Mouse (Mus musculus) testis, adult 2 months (tissue): ENCODE measurements around the gene Dnase1l1. TPM values are rescaled to one million over a fixed set of nuclear protein-coding genes. Genes with fewer than 3 reads are reported as not detected.

Experiments used
- H3K27ac ChIP-seq: fragments of 200-500 bp; 2 replicates; pipeline ENCODE4 v1.5.1; 2012; ENCODE audit warnings: low read depth, low read length; ENCODE audit not compliant: control insufficient read depth, insufficient read depth
- H3K27me3 ChIP-seq: fragments of 200-500 bp; 2 replicates; pipeline ENCODE4 v1.6.1; 2012; ENCODE audit warnings: mild to moderate bottlenecking, low read length, moderate library complexity; ENCODE audit not compliant: control insufficient read depth, insufficient read depth
- H3K36me3 ChIP-seq: fragments of 200-500 bp; 2 replicates; pipeline ENCODE4 v1.6.1; 2012; ENCODE audit warnings: mild to moderate bottlenecking, low read length; ENCODE audit not compliant: control insufficient read depth, insufficient read depth
- H3K4me1 ChIP-seq: fragments of 200-500 bp; 2 replicates; pipeline ENCODE4 v1.6.1; 2012; ENCODE audit warnings: low read length; ENCODE audit not compliant: control insufficient read depth, insufficient read depth
- H3K4me3 ChIP-seq: fragments of 200-500 bp; 2 replicates; pipeline ENCODE4 v1.5.1; 2012; ENCODE audit warnings: low read depth, mild to moderate bottlenecking, low read length, moderate library complexity, mixed read lengths; ENCODE audit not compliant: control insufficient read depth
- CTCF ChIP-seq: fragments of 200-500 bp; IDR thresholded peaks from 2 replicates; pipeline ENCODE4 v1.5.1; 2012; ENCODE audit warnings: low read depth, mild to moderate bottlenecking, inconsistent platforms, low read length, moderate library complexity; ENCODE audit not compliant: control insufficient read depth, insufficient read depth, insufficient replicate concordance
- POLR2A ChIP-seq: fragments of 200-500 bp; IDR thresholded peaks from 2 replicates; pipeline ENCODE4 v1.6.1; 2012; ENCODE audit warnings: low read depth, mild to moderate bottlenecking, inconsistent platforms, low read length, moderate library complexity; ENCODE audit not compliant: control insufficient read depth
- polyA plus RNA-seq: library from polyadenylated mRNA; depleted of rRNA; stranded (reverse); fragments of >200 nt; gene quantifications from 2 replicates; pipeline ENCODE4 v1.2.3, GENCODE M21; 2012; rRNA removed

Gene Dnase1l1
- polyA plus RNA-seq, result 1.7 and 1.8 TPM in 2 replicates

GRCm38 (mm10) chrX:74281732-74282394 lies at the start of gene Dnase1l1, which contains the start of gene Taz:
Gene Dnase1l1, minus strand, starts transcription at chrX:74282337.
Gene Taz, plus strand, starts transcription at chrX:74281912.
- H3K4me3 ChIP-seq, result peak within 1 kb of the TSS; percentile 88
- no peak for TF ChIP-seq POLR2A
- TF ChIP-seq CTCF, result no peak
- H3K27ac ChIP-seq, result peak within 1 kb of the TSS; percentile 77
- no peaks in the 10 kb centered on the region for H3K36me3 ChIP-seq
- H3K27me3 ChIP-seq, result no peaks in the 10 kb centered on the region
- H3K4me1 ChIP-seq, result no peaks in the 10 kb centered on the region; the same call in 1 of the 2 replicates

- Histone ChIP-seq H3K27ac (no peak overlapping the region), H3K27me3 (no peaks in the 10 kb centered on the region), H3K4me3 (no peak overlapping the region), H3K4me1 (peaks cover 3% of the 10 kb centered on the region; the same call in 1 of the 2 replicates), H3K36me3 (no peaks in the 10 kb centered on the region)
- TF ChIP-seq CTCF (no peak), POLR2A (no peak)
These were observed 48.2 kb upstream of the Dnase1l1 start for GRCm38 (mm10) chrX:74330166-74330930.

DNA sequence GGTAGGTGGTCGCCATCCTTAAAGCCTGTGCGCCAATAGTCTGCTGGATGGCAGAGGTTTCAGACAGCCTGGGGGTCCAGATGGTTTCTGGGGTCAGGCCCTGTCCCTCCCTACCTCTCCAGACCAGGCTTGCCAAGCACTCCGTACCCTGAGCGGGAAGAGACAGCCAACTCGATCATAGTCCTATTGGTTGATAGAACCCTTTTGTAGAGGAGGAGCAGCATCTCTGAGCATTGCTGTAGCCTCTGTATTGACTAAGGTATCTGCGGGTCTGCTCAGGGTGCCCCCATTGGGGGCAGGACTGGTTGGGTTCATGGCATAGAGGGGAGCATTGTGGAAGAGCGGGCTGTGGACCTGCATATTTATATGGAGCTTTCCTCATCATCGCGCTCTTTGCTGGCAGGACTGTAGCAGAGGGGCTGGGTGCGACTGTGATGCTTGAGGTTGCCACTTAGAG lies 47.1 kb upstream of the Dnase1l1 start:
- TF ChIP-seq POLR2A, result no peak
- no peak for TF ChIP-seq CTCF
- no peaks in the 10 kb centered on the region for H3K27me3 ChIP-seq
- no peaks in the 10 kb centered on the region for H3K36me3 ChIP-seq
- H3K27ac ChIP-seq, result no peak overlapping the region; the same call in 1 of the 2 replicates
- peak overlapping the region; percentile 64 for H3K4me3 ChIP-seq
- H3K4me1 ChIP-seq, result peaks cover 3% of the 10 kb centered on the region; the same call in 1 of the 2 replicates

DNA sequence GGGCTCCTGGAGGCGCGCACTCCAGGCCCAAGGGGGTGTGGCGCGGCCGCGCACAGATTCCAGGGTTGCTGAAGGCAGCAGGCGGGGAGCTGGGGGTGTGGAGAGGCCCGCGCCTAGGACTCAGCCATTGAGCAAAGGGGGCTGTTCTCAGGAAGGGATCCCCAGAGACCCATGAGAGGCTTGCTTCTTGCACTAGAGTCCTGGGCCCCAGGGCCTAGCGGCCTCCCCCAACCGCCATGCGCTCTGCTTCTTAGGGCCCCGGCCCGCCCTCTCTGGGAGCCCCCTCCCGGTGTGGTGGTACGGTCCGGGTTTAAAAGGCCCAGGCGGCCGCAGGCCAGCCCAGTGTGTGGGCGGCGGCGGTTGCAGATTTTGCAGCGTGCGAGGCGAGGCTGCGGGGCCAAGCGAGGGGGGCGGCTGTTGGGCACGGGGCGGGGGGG lies 46.6 kb upstream of the Dnase1l1 start, which contains the start of gene Plxna3:
Gene Plxna3, plus strand, starts transcription at position 342 of the 437 bp plus-strand sequence.
- Histone ChIP-seq H3K4me1 (peaks cover 3% of the 10 kb centered on the region; the same call in 1 of the 2 replicates), H3K27me3 (no peaks in the 10 kb centered on the region), H3K36me3 (no peaks in the 10 kb centered on the region), H3K27ac (no peak within 1 kb of the TSS; the same call in 1 of the 2 replicates), H3K4me3 (peak within 1 kb of the TSS; percentile 67)
- TF ChIP-seq CTCF, result no peak
- TF ChIP-seq POLR2A, result no peak

GRCm38 (mm10) chrX:74312540-74313464 lies 30.7 kb upstream of the Dnase1l1 start, which contains the start of gene Fam50a:
Gene Fam50a, plus strand, starts transcription at chrX:74313033.
- Histone ChIP-seq H3K36me3 (no peaks in the 10 kb centered on the region), H3K4me3 (peak within 1 kb of the TSS; percentile 89), H3K4me1 (no peaks in the 10 kb centered on the region), H3K27me3 (no peaks in the 10 kb centered on the region), H3K27ac (peak within 1 kb of the TSS; percentile 55)
- TF ChIP-seq POLR2A, result peak; percentile 47; the same call in 1 of the 2 replicates
- no peak for TF ChIP-seq CTCF

DNA sequence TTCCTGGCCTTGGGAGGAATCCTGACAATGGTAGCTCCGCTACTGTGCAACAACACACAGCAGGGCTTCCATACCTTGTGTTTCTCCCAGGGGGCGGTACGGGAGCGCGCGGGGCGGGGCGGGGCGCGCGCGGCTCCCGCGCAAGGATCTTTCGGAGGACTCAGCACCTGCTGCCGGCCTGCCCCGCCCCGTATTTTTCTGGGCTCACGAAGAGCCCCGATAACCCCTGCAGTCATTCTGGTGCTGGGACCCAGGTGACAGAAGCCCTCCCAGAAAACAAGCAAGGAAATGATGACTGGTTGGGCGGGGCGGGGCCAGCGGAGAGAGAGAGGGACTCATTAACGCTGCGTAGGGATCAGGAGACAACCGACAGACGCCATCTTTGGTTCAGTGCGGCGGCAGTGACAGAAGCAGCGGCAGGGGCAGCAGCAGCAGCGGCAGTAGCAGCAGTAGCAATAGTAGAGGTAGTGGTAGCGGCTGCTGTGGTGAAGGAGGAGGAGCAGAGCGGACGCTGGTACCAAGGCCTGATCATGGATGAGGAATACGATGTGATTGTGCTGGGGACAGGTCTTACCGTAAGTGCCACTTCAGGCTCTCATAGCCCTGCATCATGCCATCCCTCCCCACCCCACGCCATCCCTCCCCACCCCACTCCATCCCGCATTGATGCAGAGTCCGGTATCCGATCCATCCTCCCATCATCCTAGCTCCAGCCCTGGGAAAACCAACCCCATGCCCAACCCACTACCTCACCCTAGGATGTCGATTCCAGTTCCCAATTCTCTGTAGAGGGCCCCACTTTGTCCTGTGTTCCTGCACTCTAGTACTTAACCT lies 22.9 kb upstream of the Dnase1l1 start, which contains the start of gene Gdi1:
Gene Gdi1, plus strand, starts transcription at position 132 of the 834 bp plus-strand sequence.
- TF ChIP-seq CTCF, result no peak
- peak; percentile 51; the same call in 1 of the 2 replicates for TF ChIP-seq POLR2A
- Histone ChIP-seq H3K4me3 (peak within 1 kb of the TSS; percentile 92), H3K27me3 (no peaks in the 10 kb centered on the region), H3K27ac (peak within 1 kb of the TSS; percentile 91), H3K4me1 (peaks cover 3% of the 10 kb centered on the region; the same call in 1 of the 2 replicates), H3K36me3 (no peaks in the 10 kb centered on the region)
